Mouse (Mus musculus) cerebellum, adult 9-10 months (tissue): ENCODE measurements at regions not wholly inside any gene's neighbourhood (a gene's known extent, or its start where the extent isn't known, plus 50 kb on each side); places are given as distances from the start of the nearest gene placed in this dataset.
A peak's percentile ranks its signal among the peaks of the same experiment; 100 is the strongest.
"Not testable (repeated sequence)": the region's sequence is repeated elsewhere in the genome, so short reads cannot be mapped to it uniquely, and the experiment has no call there.

ENCODE experiments used
- DNase-seq: peaks from one replicate; pipeline ENCODE4 v3.0.0; 2022

DNA sequence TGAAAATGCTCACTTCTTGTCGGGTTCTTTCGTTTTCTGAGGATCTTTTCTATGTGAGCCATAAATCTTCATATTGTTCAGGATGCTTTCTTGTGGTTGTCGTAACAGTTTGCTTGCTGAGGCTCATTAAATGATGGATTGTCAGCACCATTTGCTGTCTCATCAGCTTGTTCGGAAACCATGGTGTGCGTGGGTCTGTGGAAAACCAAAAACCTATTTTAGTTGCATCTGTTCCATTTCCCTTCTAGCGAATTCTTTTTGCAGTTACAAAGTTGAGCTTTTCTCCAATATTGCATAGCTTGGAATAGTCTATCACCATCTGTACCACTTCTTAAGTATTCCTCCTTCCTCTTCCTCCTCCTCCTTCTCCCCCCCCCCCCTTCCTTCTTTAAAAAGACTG, 269.9 kb downstream of the Lyplal1 start:
- DNase-seq, result no peak

DNA sequence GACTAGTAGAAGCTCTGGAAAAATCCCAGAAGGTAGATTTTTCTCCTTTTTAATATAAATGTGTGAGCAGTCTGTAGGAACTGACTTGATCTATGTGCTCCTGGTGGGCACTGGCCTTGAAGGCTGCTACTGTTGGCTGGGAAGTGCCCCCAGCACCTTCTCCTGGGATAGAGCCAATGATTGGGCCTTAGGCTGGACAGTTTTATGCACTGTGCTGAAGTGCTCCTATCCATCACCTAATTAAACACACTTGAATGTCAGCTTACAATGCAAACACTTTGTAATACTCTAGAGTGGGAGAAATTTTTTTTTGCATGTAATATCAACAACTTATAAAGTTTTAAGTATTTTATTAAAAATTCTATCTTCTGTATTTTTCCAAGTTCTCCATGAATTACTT, 266.5 kb downstream of the Lyplal1 start:
- DNase-seq, result no peak

DNA sequence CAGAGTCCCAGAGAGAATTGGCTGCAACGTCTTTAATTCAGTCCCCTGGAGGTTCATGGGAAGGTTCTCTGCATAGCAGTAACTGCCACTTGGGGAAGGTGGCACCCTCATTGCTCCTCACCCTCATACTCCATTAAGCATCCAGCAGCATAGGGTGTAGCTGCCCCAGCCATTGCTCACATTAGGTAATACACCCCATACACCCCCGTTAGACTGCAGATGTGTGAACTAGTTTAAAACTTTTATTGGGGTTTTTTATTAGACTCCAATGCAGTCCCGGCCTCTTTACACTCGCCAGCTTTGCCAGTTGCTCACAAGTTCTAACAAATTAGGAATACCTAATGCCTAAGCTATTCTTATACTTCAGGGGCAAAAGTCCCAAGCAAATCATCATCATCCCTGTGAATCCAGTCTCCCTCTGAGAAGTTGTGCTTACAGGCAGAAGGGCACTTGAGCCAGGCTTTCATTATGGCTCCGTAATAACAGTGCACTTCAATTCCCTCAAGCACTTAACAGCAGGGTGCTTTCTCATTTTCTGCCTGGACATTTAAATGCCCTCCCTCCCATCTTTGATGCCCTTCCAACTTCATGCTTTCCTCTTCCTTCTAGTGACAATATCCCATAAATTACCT, 265.7 kb downstream of the Lyplal1 start:
- DNase-seq, result peak; percentile 11

DNA sequence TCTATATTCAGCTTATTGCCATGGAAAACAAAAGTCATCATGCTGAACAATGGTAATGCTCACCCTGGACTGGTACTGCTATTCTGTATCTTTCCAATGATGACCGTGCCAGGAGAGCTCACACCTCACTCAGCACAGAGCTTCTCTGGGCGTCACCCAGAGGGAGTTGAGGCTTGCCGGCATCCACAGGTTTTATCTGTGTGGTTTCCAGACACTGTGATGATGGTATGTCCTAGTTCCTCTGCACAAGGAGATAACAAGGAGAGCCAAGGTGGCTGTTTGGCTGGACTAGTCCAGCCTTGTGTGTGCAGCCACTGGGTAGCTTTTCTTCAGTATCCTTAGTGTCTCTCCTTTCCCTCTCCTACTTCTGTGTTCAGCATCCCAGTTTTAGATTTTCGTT, 255.4 kb downstream of the Lyplal1 start:
- DNase-seq, result no peak

DNA sequence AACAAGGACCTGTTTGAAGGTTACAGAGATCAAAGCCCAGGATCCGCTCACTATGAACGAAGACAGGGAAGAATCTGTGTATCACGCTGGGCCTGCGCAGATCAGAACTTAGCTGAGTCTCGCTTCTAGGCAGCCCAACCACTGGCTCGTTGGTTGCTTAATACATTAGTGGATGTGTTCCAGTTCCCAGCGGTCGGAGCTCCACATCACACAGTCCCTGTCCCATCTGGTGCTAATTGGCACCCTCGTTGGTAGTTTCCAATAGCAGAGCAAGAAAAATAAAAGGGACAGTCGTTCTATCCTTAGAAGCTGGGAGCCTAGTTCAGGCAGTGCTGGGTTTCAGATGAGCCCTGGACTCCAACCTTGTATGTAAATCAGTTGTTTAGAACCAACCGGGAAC, 251.2 kb downstream of the Lyplal1 start:
- DNase-seq, result no peak

DNA sequence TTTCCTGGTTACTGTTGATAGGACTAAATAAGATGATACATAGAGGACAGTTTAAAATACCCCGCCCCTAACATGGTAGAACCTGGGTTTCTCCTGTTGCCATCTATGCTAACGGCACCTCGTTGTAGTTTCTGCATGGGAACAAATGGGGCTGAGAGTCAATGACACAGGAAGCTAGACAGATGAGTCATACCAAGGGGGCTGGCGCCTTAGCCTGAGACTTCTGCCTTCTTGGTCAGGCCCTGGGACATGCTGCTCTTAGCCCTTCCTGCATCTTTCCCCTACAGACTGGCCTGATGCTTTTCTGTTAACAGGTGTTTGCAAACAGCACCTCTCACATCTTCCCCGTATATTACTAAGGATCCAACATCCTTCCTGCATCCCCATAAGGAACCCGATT, 250.5 kb downstream of the Lyplal1 start:
- no peak for DNase-seq

DNA sequence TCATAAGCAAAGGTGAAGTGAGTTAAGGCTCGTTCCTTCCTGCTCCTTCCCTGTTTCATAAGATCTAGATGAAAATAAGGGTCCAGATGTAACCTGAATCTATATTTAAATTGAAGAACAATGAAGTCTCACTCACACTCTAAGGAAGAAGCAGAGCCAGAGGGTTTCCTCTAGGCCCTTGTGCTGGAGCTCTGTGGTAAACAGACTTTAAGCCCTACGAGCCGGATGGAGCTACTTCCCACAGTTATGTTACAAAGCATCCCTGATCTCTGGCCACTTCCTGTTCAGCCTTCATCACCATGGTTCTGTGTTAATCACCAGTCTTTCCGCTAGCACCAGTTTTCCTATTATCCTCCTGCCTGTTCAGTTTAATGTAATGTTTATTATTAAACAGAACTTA, 250.1 kb downstream of the Lyplal1 start:
- DNase-seq, result no peak

DNA sequence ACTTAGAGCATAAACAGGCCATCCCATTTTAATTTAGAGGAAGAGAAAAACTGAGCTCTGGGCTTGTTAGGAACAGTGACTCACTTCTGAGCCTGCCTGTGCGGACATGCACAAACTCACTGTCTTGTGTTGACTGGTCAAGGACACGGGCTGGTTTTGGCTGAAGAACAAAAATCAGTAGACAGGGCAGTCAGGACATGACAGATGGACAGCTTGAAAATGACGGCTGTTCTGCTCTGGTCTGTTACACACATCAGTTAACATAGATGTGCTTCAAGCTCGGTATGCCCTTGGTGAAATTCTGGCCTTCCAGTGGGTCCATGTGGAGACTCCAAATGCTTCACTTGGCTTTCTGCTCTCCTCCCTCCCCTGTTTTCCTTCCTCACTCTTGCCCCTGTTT, 248.4 kb downstream of the Lyplal1 start:
- DNase-seq, result peak; percentile 11

DNA sequence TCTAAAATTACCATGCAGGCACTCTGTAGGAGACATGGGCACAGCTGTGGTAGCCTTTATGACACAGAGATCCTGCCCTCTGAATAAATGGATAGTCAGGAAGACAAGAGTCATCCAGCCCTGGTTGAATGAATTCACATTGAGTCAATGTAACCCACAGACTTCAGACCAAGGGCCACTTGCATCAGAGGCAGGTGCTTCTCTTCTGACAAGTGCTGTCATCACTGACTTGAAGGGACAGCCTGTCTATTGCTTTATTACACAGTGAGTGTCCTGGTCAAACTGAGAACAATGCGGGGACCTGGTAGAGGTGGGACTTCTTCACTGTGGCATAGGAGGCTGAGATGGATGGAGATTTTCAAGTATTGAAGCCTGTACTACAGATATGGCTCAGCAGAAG, 230.1 kb downstream of the Lyplal1 start:
- no peak for DNase-seq

DNA sequence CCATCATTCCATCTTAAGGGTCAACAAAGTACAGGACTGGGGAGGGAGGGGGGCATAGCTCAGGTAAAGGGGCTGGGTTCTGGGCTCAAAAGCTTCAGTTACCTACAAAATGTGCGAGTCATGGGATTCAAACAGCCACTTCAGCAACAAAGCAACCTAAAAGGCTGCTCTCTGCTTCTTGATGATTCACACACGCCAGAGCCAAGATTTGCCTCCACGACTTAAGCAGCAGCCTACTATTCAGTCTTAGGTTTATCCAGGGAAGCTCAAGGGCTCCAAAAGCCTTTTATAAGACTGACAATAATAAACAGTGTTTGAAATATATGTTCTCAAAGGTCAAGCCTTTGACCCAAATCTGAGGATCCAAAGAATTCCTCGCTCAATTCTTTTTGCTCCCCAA, 225.3 kb downstream of the Lyplal1 start:
- no peak for DNase-seq

DNA sequence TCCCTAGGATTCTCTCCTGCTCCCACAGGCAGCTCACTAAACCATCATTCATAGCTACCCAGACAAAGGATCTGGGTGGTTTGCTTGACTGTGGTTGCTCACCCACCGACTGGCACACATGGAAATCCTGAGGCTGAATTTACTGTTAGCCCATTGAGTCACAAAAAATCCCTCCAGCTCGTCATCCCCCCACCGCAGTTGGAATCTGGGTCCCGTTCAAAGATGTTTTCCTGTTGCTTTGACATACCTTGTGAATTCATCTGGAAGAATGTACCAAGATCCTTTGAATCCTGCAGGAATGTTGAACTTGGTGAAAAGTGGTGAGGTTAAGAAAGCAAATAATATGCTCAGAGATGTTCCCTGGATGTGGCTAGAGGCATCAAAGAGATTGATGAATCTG, 223.7 kb downstream of the Lyplal1 start:
- DNase-seq, result no peak

DNA sequence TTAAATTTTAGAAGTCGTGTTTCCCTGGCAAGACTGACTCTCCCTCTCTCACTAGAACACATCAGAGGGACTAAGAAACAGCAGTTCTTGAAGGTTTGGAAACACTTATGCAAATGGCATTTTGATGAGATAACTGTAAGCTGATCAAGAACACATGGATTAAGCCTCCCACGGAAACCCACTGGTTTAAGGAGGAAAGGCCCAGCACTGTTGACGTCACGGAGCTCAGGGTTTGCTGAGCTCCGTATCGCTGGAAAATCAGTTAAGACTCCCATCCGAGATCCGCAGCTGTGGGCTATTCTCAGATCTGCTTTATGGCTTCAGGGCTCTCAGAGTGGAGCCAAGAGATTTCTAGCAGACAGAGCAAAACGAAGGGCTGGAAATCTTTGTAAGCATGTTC, 218.6 kb downstream of the Lyplal1 start:
- DNase-seq, result no peak

DNA sequence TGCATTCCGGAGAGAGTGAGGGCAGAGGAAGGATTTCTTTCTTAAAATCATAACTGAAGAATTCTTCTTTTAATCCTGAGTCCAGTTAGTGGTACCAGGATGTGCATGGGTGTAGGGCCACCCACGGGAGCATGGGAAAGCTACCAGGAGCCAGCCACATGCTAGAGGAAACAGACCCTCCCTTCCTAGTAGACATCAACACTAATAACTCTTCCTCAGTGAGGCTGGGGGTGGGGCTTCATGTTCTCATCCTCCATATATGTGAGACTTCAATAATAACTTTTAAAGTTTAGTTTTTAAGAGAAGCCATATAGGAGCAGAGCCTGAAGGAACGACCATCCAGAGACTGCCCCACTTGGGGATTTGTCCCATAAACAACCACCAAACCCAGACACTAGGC, 216.8 kb downstream of the Lyplal1 start:
- DNase-seq, result no peak

DNA sequence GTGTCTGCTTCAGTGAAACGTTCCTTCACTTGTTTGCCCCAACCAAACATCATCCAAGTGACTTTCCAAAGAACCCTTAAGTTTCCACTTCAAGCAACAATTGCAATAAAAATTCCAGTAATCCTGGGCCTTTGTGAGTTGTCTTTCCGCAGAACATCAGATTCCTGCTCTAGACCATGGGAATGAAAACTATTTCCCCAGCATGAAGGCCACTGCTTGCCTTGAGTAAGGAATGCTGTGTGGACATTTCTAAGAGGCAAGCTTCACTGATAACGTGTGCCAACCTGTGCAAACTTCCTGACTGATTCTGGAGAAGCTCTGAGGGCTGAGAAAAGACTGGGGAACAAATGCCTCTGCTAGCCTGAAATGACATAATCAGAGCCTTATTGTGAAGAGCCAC, 214.7 kb downstream of the Lyplal1 start:
- no peak for DNase-seq

DNA sequence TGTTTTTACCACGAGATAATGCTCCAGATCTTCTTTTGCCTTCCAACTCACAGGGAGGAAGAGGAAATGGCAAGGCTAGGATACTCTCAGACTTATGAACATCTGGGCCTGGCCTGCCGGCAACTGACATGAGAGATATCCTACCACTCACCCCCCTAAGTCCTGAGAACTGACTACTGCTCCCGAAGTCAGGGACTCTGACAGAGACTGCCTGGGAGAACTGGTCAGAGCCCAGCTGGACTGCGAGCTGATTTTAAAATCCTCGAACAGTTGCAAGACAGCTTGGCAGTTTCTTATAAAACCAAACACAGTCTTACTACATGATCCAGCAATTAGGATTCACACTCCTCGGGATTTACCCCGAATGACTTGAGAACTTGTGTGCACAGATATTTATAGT, 211.4 kb downstream of the Lyplal1 start:
- no peak for DNase-seq

DNA sequence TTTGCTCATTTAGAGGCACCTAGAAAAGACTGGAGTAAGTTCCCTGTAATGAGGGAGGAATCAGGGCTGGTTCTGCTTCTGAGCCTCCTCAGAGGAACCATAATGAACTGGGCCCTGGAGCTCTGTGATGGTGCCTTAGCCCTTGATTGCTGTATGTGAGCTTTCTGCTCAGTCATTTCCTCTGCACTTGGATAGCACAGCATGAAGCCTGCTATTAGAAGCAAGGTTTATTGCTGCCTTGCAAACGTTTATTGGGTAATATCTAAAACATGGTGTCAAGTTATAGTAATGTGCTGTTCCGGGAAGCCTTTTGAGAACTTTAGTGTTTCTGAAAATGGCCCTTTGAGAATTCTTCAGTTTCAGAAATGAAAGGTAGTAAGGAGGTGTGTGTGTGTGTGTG, 201.5 kb downstream of the Lyplal1 start:
- DNase-seq, result no peak

DNA sequence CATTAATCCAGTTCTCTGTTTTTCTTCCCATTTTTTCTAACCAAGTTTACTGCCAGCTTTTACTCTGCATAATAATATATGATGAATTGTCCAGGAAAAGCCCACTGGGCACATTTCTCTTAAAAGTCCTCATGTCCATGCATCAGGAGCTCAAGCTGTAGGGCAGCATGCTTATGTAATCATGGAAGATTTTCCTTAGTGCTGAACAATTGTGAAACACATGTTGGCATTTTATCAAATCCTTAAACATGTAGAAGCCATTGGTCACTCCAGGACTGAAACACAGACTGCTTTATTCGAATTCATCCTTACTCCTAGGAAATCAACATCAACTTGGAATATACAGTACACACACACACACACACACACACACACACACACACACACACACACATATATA, 198.4 kb downstream of the Lyplal1 start:
- no peak for DNase-seq

DNA sequence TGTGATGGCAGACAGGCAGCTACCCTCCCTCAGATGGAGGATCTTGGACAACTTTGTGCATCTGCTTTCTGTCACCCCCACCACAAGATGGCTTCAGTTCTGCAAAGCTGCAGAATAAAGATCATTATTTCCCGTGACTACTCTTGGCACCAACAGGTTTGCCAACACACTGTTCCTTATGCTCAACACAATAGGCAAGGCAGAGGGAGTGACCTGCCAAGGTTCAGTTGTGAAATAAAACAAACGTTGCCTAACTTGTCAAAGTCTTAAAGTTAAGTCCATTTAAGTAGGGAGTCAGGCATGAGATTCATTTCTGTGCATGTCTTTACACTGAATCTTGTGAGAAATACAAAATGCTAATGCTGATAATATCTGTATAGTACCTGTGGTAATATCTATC, 193.4 kb downstream of the Lyplal1 start:
- DNase-seq, result no peak

DNA sequence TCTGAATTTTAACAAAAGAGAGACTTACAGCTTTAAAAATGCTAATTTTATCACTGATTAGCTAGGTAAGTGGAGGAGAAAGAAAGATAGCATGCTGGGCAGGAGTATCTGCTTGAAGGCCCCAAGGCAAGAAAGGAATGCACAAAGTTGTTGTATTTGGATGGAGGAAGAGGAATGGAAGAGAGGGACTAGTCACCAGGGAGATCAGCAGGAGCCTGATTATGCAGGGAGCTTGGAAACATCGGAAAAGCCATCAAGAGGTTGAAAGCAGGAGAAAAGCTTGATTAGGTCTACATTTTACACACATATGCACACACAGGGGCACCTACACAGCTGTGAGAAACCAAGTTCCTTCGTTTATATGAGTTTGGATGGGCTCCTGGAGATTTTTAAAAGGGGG, 188.1 kb downstream of the Lyplal1 start:
- no peak for DNase-seq

DNA sequence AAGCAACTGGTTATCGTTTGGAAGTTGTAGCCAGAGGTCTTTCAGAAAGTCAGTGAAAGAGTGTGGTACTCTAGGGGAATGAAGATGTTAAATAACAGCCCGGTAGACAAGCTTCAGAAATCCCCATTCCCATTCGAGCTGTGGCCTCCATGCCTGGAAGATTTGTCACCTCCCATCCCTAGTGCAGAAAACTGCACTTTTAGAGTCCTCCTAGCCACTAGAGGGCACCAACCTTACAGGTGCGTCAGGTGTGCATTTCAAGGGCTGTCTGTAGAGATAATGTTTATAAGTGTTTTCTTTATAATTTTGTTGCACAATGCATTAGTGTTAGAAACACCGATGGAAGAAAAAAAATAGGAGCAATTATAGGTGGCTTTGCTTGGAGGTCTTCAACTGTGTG, 187.3 kb downstream of the Lyplal1 start:
- DNase-seq, result no peak

DNA sequence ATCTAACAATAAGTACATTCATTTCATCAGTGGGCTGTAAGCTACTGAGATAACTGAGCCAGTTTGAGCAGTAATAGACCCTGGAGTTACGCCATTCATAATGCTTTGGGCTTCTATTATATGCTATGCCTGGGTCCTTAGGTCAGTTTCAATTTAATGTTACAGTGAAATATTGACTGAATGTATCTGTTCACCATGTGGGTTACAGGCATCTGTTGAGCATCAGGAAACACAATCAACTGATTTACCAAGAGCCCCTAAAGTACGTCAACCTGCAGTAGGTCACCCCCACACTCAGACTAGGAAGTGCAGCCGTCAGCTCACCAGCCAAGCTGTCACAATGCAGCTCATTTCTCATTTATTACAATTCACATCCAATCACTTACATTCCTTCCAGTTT, 183.5 kb downstream of the Lyplal1 start:
- DNase-seq, result no peak

DNA sequence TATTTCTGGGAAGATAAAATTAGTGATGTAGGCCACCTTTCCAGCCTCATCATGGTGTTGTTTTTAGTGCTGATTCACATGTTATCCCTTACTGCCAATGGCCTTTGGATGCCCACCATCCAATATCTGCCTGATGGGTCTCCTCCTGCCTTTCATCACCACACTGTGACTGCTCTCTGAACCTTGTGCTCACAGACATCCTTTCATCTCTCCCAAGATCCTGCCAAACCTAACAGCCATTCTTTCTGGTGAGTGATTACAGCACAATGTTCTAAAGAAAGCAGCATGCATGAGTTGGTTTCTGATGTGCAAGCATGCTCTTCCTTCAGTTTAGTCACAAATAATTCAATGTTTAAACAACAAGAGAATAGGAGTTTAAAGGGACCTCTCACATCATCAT, 180.1 kb downstream of the Lyplal1 start:
- DNase-seq, result no peak

DNA sequence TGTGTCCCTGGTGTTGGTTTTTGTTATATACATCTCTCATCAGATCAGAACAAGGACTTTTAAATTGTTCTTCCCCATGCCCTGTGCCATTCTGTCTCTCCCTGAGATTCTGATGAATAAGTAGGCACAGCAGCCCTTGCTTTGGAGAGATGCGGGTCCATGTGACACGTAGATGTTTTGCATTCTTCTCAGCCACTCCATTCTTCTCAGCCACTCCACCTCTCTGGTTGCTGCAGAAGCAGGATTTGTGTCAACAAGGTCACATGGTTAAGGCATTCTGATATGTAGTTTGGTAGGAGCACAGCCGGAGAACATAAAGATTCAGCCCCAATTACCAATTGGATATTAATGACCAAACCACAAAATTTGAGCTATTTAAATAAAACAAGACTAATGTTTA, 177.2 kb downstream of the Lyplal1 start:
- DNase-seq, result no peak

DNA sequence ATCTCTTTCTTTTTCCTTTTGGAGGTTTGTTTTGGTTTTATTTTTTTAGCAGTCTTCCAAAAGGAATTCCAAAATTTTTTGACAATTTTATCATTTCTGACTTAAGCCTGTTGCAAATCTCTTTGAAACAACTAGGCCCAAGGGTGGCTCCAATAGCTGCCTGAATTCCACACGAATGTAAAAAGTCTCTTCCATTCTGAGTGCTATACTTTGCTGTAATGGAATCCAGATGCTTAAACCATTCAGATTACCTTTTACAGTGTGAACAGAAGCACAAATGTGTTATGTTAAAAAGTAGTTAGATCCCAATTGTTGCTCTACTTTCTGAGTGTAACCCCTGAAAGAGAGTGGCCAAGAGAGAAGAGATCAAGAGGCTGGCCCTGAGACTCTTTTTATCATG, 176.6 kb downstream of the Lyplal1 start:
- DNase-seq, result no peak

DNA sequence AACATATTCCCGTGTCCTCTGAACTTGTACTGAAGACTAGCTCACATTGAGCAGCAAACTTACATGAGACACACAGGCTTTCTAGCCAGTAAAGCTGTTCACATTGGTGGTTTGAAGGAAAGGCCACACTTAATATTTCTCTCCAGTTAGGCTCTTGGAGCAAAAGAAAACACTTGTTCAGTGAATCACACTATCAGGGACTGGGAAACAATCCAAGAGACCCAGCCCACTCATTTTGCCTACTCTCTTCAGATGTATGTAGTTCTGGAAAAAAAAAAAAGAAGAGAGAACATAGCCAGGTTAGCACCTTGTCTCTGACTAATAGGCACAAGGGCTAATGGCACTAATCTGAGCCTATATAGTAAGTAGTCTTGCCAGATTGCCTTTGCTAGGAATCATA, 165.9 kb downstream of the Lyplal1 start:
- no peak for DNase-seq

DNA sequence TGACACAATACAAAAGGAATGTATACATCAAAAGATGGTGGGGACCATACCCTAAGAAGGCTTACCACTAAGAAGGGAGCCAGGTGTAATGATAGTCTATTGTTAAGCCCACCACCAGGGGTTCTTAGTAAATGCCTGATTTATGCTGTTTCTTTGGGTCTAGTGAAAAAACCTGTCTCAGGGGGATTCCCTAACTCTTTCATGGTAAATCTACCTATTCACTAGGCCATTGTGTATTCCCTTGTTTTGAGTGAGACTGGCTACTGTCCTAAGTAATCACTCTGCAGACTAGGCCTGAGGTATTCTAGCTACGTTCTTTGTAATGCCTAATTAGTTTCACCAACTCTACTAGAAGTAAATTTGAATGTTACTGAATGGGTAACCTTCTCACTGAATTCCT, 161.3 kb downstream of the Lyplal1 start:
- not testable (repeated sequence) for DNase-seq
